Mouse (Mus musculus) urinary bladder, postnatal 4 days (tissue): ENCODE measurements around the gene Pnpla3.

Experiments
- DNase-seq, 2 experiments: peaks; one replicate each; pipeline ENCODE4 v3.0.0; 2021 to 2022; ENCODE audit warnings: low spot score in 2 of 2

Pnpla3 gene

GRCm38 (mm10) chr15:84216461-84217084, 48.9 kb downstream of the Pnpla3 start:
- DNase-seq, result no peak

GRCm38 (mm10) chr15:84217969-84218782, 50.5 kb downstream of the Pnpla3 start:
- DNase-seq, result no peak

- no peak for DNase-seq
These were observed 51.2 kb downstream of the Pnpla3 start for GRCm38 (mm10) chr15:84218783-84219271.

GRCm38 (mm10) chr15:84221539-84221938, 53.9 kb downstream of the Pnpla3 start:
- DNase-seq, result no peak

- no peak for DNase-seq
These were observed 55.8 kb downstream of the Pnpla3 start for GRCm38 (mm10) chr15:84223423-84223822.

GRCm38 (mm10) chr15:84224779-84225178, 57.1 kb downstream of the Pnpla3 start:
- no peak for DNase-seq

GRCm38 (mm10) chr15:84226918-84227317, 59.3 kb downstream of the Pnpla3 start:
- no peak for DNase-seq

- no peak for DNase-seq
These were observed 63.0 kb downstream of the Pnpla3 start for GRCm38 (mm10) chr15:84230661-84231060.

GRCm38 (mm10) chr15:84231113-84231712, 63.6 kb downstream of the Pnpla3 start:
- DNase-seq, result no peak

- DNase-seq, result no peak
These were observed 64.3 kb downstream of the Pnpla3 start, which contains the start of gene Parvb for GRCm38 (mm10) chr15:84231721-84232561. Gene Parvb, plus strand, starts transcription at chr15:84232043.

GRCm38 (mm10) chr15:84232609-84233008, 65.0 kb downstream of the Pnpla3 start:
- DNase-seq, result no peak

GRCm38 (mm10) chr15:84234794-84235581, 67.4 kb downstream of the Pnpla3 start:
- no peak for DNase-seq

GRCm38 (mm10) chr15:84235646-84236045, 68.0 kb downstream of the Pnpla3 start:
- no peak for DNase-seq
